Mouse (Mus musculus) neural tube, embryonic 13.5 days (tissue): Measurements from ENCODE around the gene Gm14327. TPM values are rescaled to one million over a fixed set of nuclear protein-coding genes. Genes with fewer than 3 reads are reported as not detected.
"Not testable (repeated sequence)": the region's sequence is repeated elsewhere in the genome, so short reads cannot be mapped to it uniquely, and the experiment has no call there.

Experiments used
- ATAC-seq: fragments of 200-750 bp; cut with Nextera tagmentation; 2 replicates; pipeline ENCODE4 v1.8.0; 2017; ENCODE audit warnings: low read depth, mild to moderate bottlenecking, moderate TSS enrichment, moderate library complexity
- H3K27ac ChIP-seq: fragments of 300-500 bp; sonication (generic); replicated peaks from 2 replicates; pipeline ENCODE4 v1.5.1; 2015; ENCODE audit warnings: moderate library complexity, mild to moderate bottlenecking, inconsistent platforms
- H3K27me3 ChIP-seq: fragments of 300-500 bp; sonication (generic); 2 replicates; pipeline ENCODE4 v1.6.1; 2015; ENCODE audit warnings: mild to moderate bottlenecking, inconsistent platforms
- H3K36me3 ChIP-seq: fragments of 300-500 bp; sonication (generic); 2 replicates; pipeline ENCODE4 v1.6.1; 2015; ENCODE audit warnings: mild to moderate bottlenecking, inconsistent platforms
- H3K4me1 ChIP-seq: fragments of 300-500 bp; sonication (generic); replicated peaks from 2 replicates; pipeline ENCODE4 v1.6.1; 2015; ENCODE audit warnings: inconsistent platforms
- H3K4me2 ChIP-seq: fragments of 300-500 bp; sonication (generic); 2 replicates; pipeline ENCODE4 v1.6.1; 2015; ENCODE audit warnings: inconsistent platforms, mild to moderate bottlenecking, moderate library complexity
- H3K4me3 ChIP-seq: fragments of 300-500 bp; sonication (generic); 2 replicates; pipeline ENCODE4 v1.5.1; 2015; ENCODE audit warnings: mild to moderate bottlenecking, inconsistent platforms
- H3K9ac ChIP-seq: fragments of 300-500 bp; sonication (generic); 2 replicates; pipeline ENCODE4 v1.6.1; 2015; ENCODE audit warnings: moderate library complexity, mild to moderate bottlenecking, inconsistent platforms
- H3K9me3 ChIP-seq: fragments of 300-500 bp; sonication (generic); 2 replicates; pipeline ENCODE4 v1.6.1; 2016; ENCODE audit warnings: inconsistent platforms
- WGBS: fragments of 180-500 bp; shearing (Covaris S2); methylation state at CpG from one replicate; pipeline ENCODE4 v1.1.7; 2015; 5-methylcytosine and 5-hydroxymethylcytosine counted together
- polyA plus RNA-seq: library from polyadenylated mRNA; unstranded; fragments of >200 nt; fragmentation: Nextera tagmentation; extraction: Ambion mirVana; gene quantifications from 2 replicates; pipeline ENCODE4 v1.2.1, GENCODE M21; 2015

Gm14327 gene
- 2.3 and 3.1 TPM in 2 replicates for polyA plus RNA-seq

GRCm38 (mm10) chr2:177897046-177897578 lies at the start of gene Gm14327:
Gene Gm14327 (plus strand): TSS chr2:177897096.
- 49% methylated on average over 12 of the region's 13 CpGs for WGBS
- not testable (repeated sequence) for H3K9me3 ChIP-seq, H3K36me3 ChIP-seq, H3K4me2 ChIP-seq, H3K27me3 ChIP-seq, ATAC-seq, H3K27ac ChIP-seq, H3K4me1 ChIP-seq, H3K9ac ChIP-seq
- peak within 1 kb of the TSS; percentile 12; the same call in 1 of the 2 replicates for H3K4me3 ChIP-seq

GRCm38 (mm10) chr2:177862254-177862653 lies 34.6 kb upstream of the Gm14327 start:
- H3K9me3 ChIP-seq, ATAC-seq, H3K4me1 ChIP-seq, H3K27ac ChIP-seq, H3K9ac ChIP-seq, H3K4me2 ChIP-seq, H3K27me3 ChIP-seq, H3K36me3 ChIP-seq, H3K4me3 ChIP-seq: not testable (repeated sequence)
- WGBS, result 91% methylated on average over 2 of the region's 2 CpGs

GRCm38 (mm10) chr2:177887743-177888142 lies 9.2 kb upstream of the Gm14327 start:
- not testable (repeated sequence) for H3K36me3 ChIP-seq, H3K27me3 ChIP-seq, H3K9ac ChIP-seq, H3K9me3 ChIP-seq, H3K4me3 ChIP-seq, ATAC-seq, H3K4me1 ChIP-seq, H3K27ac ChIP-seq, H3K4me2 ChIP-seq
- 94% methylated on average over 14 of the region's 14 CpGs for WGBS

GRCm38 (mm10) chr2:177898171-177898570 lies 1.3 kb downstream of the Gm14327 start:
- not testable (repeated sequence) for H3K9me3 ChIP-seq, H3K27me3 ChIP-seq, H3K9ac ChIP-seq, H3K4me3 ChIP-seq, ATAC-seq, H3K27ac ChIP-seq, H3K4me2 ChIP-seq, H3K36me3 ChIP-seq, H3K4me1 ChIP-seq
- 85% methylated on average over 2 of the region's 3 CpGs for WGBS

DNA sequence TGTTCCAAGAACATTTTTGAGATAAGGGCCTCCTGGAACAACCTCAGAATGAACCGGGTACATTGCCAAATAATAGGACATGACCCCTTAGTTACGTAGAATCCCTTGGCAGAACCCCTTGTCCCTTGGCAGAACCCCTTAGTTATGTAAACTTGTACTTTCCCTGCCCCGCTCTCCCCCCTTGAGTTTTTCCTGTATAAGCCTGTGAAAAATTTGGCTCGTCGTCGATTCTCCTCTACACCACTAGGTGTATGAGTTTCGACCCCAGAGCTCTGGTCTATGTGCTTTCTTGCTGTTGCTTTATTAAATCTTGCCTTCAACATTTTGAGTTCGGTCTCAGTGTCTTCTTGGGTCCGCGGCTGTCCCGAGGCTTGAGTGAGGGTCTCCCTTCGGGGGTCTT lies 6.4 kb downstream of the Gm14327 start:
- H3K4me2 ChIP-seq, H3K27ac ChIP-seq, H3K4me3 ChIP-seq, H3K9ac ChIP-seq, H3K27me3 ChIP-seq, H3K9me3 ChIP-seq, H3K36me3 ChIP-seq, H3K4me1 ChIP-seq, ATAC-seq: not testable (repeated sequence)
- no CpG with 5 or more reads among the region's 12 CpGs for WGBS

DNA sequence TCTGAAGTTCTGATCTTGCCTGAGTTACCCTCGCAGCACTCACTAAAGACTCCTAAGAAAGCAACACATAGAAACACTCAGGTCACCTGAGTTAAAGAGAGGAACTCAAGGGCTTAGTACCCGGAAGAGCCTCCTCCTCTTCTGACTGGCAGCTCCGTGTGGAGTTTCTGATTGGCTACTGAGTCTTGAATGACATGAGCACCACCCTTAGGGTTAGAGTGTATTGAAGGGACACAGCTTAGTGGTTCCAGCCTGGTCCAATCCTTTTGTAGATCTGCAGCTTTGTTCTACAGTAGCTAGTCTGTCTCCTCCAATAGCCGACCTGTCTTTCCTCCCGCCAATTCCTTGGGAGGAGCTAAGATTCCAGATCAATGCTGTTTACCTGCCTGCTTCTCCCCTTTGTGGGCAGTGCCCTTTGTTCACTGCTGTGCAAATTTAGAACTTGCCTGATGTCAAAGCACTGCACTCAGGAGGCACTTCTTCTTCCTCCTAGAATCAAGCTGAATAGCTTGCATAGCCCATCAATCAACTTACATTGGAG lies 28.7 kb downstream of the Gm14327 start, which contains the start of gene Zfp972:
Gene Zfp972 (minus strand): TSS at position 51 of the 541 bp plus-strand sequence.
- not testable (repeated sequence) for H3K4me1 ChIP-seq, H3K36me3 ChIP-seq, ATAC-seq, H3K9me3 ChIP-seq, H3K27ac ChIP-seq, H3K9ac ChIP-seq, H3K4me3 ChIP-seq, H3K27me3 ChIP-seq, H3K4me2 ChIP-seq
- 61% methylated on average over 4 of the region's 5 CpGs for WGBS

Other genes with a start within 250 kb of the Gm14327 start
- 3.6 and 5.6 TPM in 2 replicates for gene Gm14322, start 137.8 kb upstream of the Gm14327 start, polyA plus RNA-seq
- 35.0 and 36.1 TPM in 2 replicates for gene Gm14325, start 56.8 kb upstream of the Gm14327 start, polyA plus RNA-seq
- gene Zfp972, start 28.5 kb downstream of the Gm14327 start, polyA plus RNA-seq, result not detected in 2 replicates
- gene Gm14326, start 60.2 kb downstream of the Gm14327 start, polyA plus RNA-seq, result 14.2 and 15.9 TPM in 2 replicates
- gene Zfp971, start 126.2 kb downstream of the Gm14327 start, polyA plus RNA-seq, result 8.4 and 9.7 TPM in 2 replicates
- gene Zfp931, start 181.4 kb downstream of the Gm14327 start, polyA plus RNA-seq, result 13.5 and 14.2 TPM in 2 replicates
- 40.4 and 41.2 TPM in 2 replicates for gene Phactr3, start 221.9 kb downstream of the Gm14327 start, polyA plus RNA-seq